Mouse (Mus musculus): Measurements from ENCODE around the gene Nat8f1. TPM values are rescaled to one million over a fixed set of nuclear protein-coding genes. Genes with fewer than 3 reads are reported as not detected.
"Not testable (repeated sequence)": the region's sequence is repeated elsewhere in the genome, so short reads cannot be mapped to it uniquely, and the experiment has no call there.

The Nat8f1 gene
- polyA plus RNA-seq, 1 experiment from 2014 or later: 6.8 TPM

DNA sequence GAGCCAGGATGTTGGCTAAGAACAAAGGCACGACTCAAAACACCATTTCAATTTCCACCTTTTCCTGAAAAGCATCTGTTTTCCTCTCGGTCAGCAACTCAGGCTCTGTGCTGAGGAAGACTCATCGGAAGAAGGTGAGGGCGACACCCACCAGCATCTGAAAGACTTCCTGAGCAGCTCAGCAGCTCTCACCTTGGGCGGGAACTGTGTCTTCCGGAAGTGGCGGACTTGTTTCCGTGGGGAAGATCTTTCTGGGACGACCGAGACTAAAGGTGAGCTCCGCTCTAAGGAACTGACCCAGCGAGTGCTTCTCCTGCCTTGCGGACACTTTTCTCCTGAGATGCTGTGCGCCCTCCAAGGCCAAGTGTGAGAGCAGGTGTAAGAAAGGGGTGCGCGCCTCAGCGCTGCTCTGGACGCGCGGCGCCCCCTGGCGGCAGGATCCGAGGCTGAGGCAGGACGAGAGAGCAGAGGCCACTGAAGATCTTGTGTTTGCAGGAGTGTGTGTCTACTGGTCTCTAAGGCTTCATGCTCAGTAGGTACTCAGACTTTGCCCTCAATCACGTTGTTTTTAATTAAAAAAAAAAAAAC, 20.3 kb downstream of the Nat8f1 start:
- ATAC-seq (replicated peaks; ENCODE audit: low FRiP score); DNase-seq (ENCODE audit: low spot score); H3K4me2 ChIP-seq; H3K9ac ChIP-seq (ENCODE audit: low read depth, low read length); H3K9me3 ChIP-seq (ENCODE audit: control insufficient read depth, low read length); H3K4me3 ChIP-seq (ENCODE audit: low read depth, low read length); H3K36me3 ChIP-seq (ENCODE audit: control insufficient read depth, insufficient read depth, low read length); H3K27ac ChIP-seq (ENCODE audit: low read depth, low read length); H3K27me3 ChIP-seq (replicated peaks; ENCODE audit: control insufficient read depth, insufficient read depth, low read length); H3K4me1 ChIP-seq (replicated peaks; ENCODE audit: control insufficient read depth, insufficient read depth, low read length): not testable (repeated sequence)
- WGBS: 73% methylated on average over 25 of the region's 25 CpGs

DNA sequence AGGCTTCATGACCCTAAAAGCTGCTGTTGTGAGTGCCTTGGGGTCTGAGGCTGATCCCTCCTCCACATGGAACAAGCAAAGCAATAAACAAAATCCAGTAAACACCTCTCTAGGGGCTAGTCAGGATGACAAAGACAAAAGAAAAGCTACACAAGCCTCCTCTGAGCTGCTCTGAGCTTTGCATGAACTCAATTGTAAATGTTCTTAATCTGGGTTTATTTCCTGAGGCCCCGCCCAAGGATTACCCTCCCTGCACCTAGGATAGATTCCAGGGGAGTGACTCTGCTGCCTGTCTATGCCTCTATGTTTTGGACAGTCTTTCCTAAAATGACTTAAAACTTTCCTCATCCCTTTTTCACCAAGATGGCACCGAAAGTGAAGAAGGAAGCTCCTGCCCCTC, 26.5 kb downstream of the Nat8f1 start:
- Histone ChIP-seq H3K4me2 (no peak overlapping the region), H3K27ac (ENCODE audit: low read depth, low read length) (no peak overlapping the region), H3K27me3 (replicated peaks; ENCODE audit: control insufficient read depth, insufficient read depth, low read length) (no peaks in the 10 kb centered on the region), H3K9ac (ENCODE audit: low read depth, low read length) (no peak overlapping the region), H3K4me3 (ENCODE audit: low read depth, low read length) (no peak overlapping the region), H3K9me3 (ENCODE audit: control insufficient read depth, low read length) (peaks cover 2% of the 10 kb centered on the region; the same call in 1 of the 2 replicates), H3K4me1 (replicated peaks; ENCODE audit: control insufficient read depth, insufficient read depth, low read length) (no peaks in the 10 kb centered on the region), H3K36me3 (ENCODE audit: control insufficient read depth, insufficient read depth, low read length) (no peaks in the 10 kb centered on the region)
- WGBS: 96% methylated on average over 2 of the region's 2 CpGs
- DNase-seq (ENCODE audit: low spot score) (no peak), ATAC-seq (replicated peaks; ENCODE audit: low FRiP score) (no peak)

DNA sequence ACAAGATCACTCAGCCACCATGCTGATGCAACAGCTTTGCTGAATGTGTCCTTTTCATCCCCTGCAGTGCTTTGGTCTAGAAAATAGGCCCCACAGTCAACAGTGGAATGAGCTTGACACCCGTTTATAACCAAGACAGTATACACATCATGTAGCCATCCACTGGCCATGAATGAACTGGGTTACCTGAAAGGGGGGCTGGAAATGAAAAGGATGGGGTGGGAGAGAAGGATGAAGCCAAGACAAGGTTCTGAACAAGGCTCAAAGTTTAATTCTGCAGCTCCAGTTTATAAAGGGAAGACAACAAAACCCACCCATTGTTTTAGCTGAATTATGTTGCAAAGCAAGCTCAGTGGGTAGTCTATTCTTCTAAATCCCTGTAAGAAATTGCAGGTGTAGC, 31.2 kb downstream of the Nat8f1 start:
- no peaks in the 10 kb centered on the region for H3K36me3 ChIP-seq (ENCODE audit: control insufficient read depth, insufficient read depth, low read length)
- ATAC-seq (replicated peaks; ENCODE audit: low FRiP score): no peak
- H3K4me3 ChIP-seq (ENCODE audit: low read depth, low read length): no peak overlapping the region
- no peak overlapping the region for H3K9ac ChIP-seq (ENCODE audit: low read depth, low read length)
- no peak for DNase-seq (ENCODE audit: low spot score)
- H3K27ac ChIP-seq (ENCODE audit: low read depth, low read length): no peak overlapping the region
- H3K27me3 ChIP-seq (replicated peaks; ENCODE audit: control insufficient read depth, insufficient read depth, low read length): no peaks in the 10 kb centered on the region
- WGBS: 75% methylated on average over 1 of the region's 1 CpGs
- H3K4me2 ChIP-seq: no peak overlapping the region
- H3K9me3 ChIP-seq (ENCODE audit: control insufficient read depth, low read length): peaks cover 3% of the 10 kb centered on the region; the same call in 1 of the 2 replicates
- no peaks in the 10 kb centered on the region for H3K4me1 ChIP-seq (replicated peaks; ENCODE audit: control insufficient read depth, insufficient read depth, low read length)

DNA sequence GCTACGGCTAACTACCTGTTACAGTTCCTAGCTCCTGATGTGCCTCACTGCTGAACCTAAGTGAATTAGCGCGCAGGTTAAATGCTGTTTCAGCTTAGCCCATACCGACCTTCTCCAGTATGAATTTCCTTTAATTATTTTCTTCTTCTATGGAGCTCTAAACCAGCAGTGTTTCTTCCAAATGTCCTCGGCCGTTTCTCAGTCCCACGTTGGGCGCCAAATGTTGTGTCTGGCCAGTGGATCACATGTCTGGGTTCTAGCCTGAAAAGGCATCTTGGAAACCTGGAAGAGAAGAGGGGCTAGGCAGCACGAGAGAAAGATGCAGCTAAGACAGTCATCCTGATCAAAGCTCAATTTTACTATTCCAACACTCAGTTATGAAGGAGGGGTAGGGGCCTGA, 32.2 kb downstream of the Nat8f1 start:
- not testable (repeated sequence) for H3K4me3 ChIP-seq (ENCODE audit: low read depth, low read length); H3K27ac ChIP-seq (ENCODE audit: low read depth, low read length); H3K9me3 ChIP-seq (ENCODE audit: control insufficient read depth, low read length); H3K36me3 ChIP-seq (ENCODE audit: control insufficient read depth, insufficient read depth, low read length); H3K4me1 ChIP-seq (replicated peaks; ENCODE audit: control insufficient read depth, insufficient read depth, low read length); H3K27me3 ChIP-seq (replicated peaks; ENCODE audit: control insufficient read depth, insufficient read depth, low read length); H3K9ac ChIP-seq (ENCODE audit: low read depth, low read length); ATAC-seq (replicated peaks; ENCODE audit: low FRiP score); DNase-seq (ENCODE audit: low spot score); H3K4me2 ChIP-seq
- WGBS: 87% methylated on average over 9 of the region's 9 CpGs

DNA sequence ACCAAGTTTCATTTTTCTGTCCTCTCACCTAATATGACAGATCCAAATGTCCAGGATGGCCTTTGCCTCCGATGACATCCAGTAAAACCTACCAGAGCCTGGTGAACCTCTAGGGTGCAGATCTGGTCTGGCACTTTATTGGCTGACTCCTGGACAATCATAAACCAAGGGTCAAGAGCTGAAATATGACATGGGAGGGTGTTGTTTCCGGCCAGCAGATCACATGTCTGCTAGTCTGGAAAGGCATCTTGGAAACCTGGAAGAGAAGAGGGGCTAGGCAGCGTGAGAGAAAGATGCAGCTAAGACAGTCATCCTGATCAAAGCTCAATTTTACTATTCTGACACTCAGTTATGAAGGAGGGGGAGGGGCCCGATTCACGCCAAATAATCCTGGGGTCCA, 46.5 kb downstream of the Nat8f1 start, which contains the start of gene Nat8f2:
Gene Nat8f2 (minus strand): TSS at position 153 of the 400 bp plus-strand sequence.
- not testable (repeated sequence) for H3K27ac ChIP-seq (ENCODE audit: low read depth, low read length); ATAC-seq (replicated peaks; ENCODE audit: low FRiP score); H3K27me3 ChIP-seq (replicated peaks; ENCODE audit: control insufficient read depth, insufficient read depth, low read length); H3K4me2 ChIP-seq; H3K36me3 ChIP-seq (ENCODE audit: control insufficient read depth, insufficient read depth, low read length); DNase-seq (ENCODE audit: low spot score); H3K4me1 ChIP-seq (replicated peaks; ENCODE audit: control insufficient read depth, insufficient read depth, low read length); H3K9me3 ChIP-seq (ENCODE audit: control insufficient read depth, low read length); H3K9ac ChIP-seq (ENCODE audit: low read depth, low read length); H3K4me3 ChIP-seq (ENCODE audit: low read depth, low read length)
- WGBS: 79% methylated on average over 5 of the region's 5 CpGs

DNA sequence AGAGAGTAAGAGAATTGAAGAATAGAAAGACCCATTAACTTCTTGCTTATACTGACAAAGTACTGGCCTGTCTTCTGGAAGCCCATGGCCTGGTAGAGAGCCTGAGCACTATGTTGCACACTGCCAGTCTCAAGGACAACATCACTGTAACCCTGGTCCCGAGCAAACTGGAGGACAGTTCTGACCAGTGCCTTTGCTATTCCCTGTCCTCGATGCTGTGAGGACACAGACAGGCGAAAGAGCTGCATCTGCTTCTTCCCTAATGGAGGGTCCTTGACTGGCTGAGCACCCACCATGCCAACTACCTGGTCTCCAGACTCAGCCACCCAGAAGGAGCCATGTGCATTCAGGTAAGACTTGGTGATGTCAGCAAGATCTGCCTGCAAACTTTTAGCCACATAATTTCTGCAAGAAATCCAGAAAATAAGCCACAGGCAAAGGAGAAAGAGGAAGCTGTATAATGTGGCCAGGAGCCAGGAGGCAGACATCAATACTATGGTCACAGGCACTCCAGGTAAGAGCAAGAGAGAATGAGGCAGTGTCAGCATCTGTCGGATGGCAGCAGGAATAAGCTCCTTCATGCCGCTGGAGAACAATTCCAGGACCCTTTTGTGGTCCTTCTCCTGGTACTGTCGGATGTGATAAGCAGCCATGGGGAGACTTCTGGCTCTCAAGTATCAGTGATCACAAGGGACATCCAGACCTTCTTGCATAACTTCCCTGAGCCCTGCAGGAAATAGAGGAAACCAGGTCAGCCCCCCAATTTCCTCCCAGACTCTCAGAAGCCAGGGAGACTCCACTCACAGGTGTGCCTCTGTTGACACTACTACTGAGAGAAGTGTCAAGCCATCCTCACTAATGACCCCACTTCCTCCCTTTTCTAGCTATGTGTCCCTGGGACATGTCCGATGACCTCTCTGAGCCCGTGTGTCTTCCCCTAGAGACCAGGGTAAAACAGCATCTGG, 47.5 kb downstream of the Nat8f1 start:
- Histone ChIP-seq H3K9me3 (ENCODE audit: control insufficient read depth, low read length) (no peaks in the 10 kb centered on the region), H3K27me3 (replicated peaks; ENCODE audit: control insufficient read depth, insufficient read depth, low read length) (no peaks in the 10 kb centered on the region), H3K36me3 (ENCODE audit: control insufficient read depth, insufficient read depth, low read length) (no peaks in the 10 kb centered on the region), H3K4me3 (ENCODE audit: low read depth, low read length) (no peak overlapping the region), H3K4me1 (replicated peaks; ENCODE audit: control insufficient read depth, insufficient read depth, low read length) (no peaks in the 10 kb centered on the region), H3K4me2 (no peak overlapping the region), H3K9ac (ENCODE audit: low read depth, low read length) (no peak overlapping the region), H3K27ac (ENCODE audit: low read depth, low read length) (no peak overlapping the region)
- WGBS: 65% methylated on average over 8 of the region's 8 CpGs
- DNase-seq (ENCODE audit: low spot score) (no peak), ATAC-seq (replicated peaks; ENCODE audit: low FRiP score) (no peak)

DNA sequence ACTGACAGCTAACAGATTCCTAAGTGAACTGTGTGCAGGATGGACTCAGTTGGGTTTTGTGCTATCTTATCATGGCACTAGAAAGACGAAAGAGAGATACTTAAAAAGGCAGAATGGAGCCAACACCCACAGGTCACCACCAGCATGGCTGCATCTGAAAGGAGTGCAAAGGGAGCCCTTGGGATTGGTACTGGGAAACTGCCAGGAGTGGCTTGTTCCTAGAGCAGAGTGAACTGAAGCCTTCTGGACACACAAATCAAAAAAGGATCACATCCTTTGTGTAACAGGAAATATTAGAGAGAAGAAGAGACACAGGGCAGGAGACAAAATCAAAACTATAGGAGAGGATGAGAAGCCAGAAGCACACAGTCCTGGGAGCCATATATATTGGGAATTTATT, 48.5 kb downstream of the Nat8f1 start:
- not testable (repeated sequence) for ATAC-seq (replicated peaks; ENCODE audit: low FRiP score); H3K4me1 ChIP-seq (replicated peaks; ENCODE audit: control insufficient read depth, insufficient read depth, low read length); H3K4me2 ChIP-seq; H3K9me3 ChIP-seq (ENCODE audit: control insufficient read depth, low read length); H3K27me3 ChIP-seq (replicated peaks; ENCODE audit: control insufficient read depth, insufficient read depth, low read length); H3K9ac ChIP-seq (ENCODE audit: low read depth, low read length); H3K27ac ChIP-seq (ENCODE audit: low read depth, low read length); DNase-seq (ENCODE audit: low spot score); H3K36me3 ChIP-seq (ENCODE audit: control insufficient read depth, insufficient read depth, low read length); H3K4me3 ChIP-seq (ENCODE audit: low read depth, low read length)
- 38% methylated on average over 1 of the region's 1 CpGs for WGBS

DNA sequence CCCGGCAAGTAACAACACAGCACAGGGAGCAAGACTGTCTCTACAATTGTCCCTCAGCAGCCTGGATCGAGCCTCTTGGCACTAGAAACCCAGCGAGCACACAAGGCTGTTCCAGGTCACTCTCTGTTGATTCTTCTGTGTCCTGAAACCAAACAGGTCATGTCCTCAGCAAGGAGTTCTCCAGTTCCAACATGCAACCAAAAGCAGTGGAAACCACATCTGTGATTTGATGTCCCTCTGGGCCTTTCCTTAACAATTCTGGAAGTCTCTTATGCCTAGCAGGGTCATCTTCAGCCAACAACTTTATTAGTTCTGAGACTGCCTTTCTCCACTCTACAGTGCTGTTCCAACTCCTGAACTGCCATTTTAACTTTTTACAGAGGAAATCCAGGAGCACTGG, 49.3 kb downstream of the Nat8f1 start:
- not testable (repeated sequence) for H3K4me3 ChIP-seq (ENCODE audit: low read depth, low read length); H3K4me2 ChIP-seq; H3K27me3 ChIP-seq (replicated peaks; ENCODE audit: control insufficient read depth, insufficient read depth, low read length); H3K36me3 ChIP-seq (ENCODE audit: control insufficient read depth, insufficient read depth, low read length); H3K9ac ChIP-seq (ENCODE audit: low read depth, low read length); H3K27ac ChIP-seq (ENCODE audit: low read depth, low read length); H3K4me1 ChIP-seq (replicated peaks; ENCODE audit: control insufficient read depth, insufficient read depth, low read length); H3K9me3 ChIP-seq (ENCODE audit: control insufficient read depth, low read length); ATAC-seq (replicated peaks; ENCODE audit: low FRiP score); DNase-seq (ENCODE audit: low spot score)
- 82% methylated on average over 3 of the region's 3 CpGs for WGBS

Data from liver, embryonic 11.5 days (tissue).